Mouse (Mus musculus): ENCODE results near the gene Rnaseh2a. TPM values are rescaled to one million over a fixed set of nuclear protein-coding genes. Genes with fewer than 3 reads are reported as not detected.

Gene Rnaseh2a
- polyA plus RNA-seq, 1 experiment from 2014 or later: 121 TPM

- DNase-seq (ENCODE audit: low spot score, missing footprints) (peak; percentile 71), ATAC-seq (ENCODE audit: low FRiP score) (no peak)
- WGBS: 83% methylated on average over 16 of the region's 16 CpGs
- peak overlapping the region; percentile 95 for H3K4me2 ChIP-seq
- H3K4me1 ChIP-seq (ENCODE audit: control insufficient read depth, insufficient read depth, low read length): peaks cover 29% of the 10 kb centered on the region
- no peak overlapping the region for H3K4me3 ChIP-seq (ENCODE audit: low read depth, low read length)
- H3K36me3 ChIP-seq (ENCODE audit: control insufficient read depth, insufficient read depth, low read length): no peaks in the 10 kb centered on the region
- no peak overlapping the region for H3K9ac ChIP-seq (ENCODE audit: low read length)
- H3K27ac ChIP-seq (ENCODE audit: low read depth, low read length): no peak overlapping the region
- H3K9me3 ChIP-seq (ENCODE audit: control insufficient read depth, low read length): no peaks in the 10 kb centered on the region
- peaks cover 46% of the 10 kb centered on the region for H3K27me3 ChIP-seq (ENCODE audit: control insufficient read depth, insufficient read depth, low read length)
Measured at GRCm38 (mm10) chr8:84933767-84934559, 35.6 kb downstream of the Rnaseh2a start.

GRCm38 (mm10) chr8:84930582-84930981 is 39.0 kb downstream of the Rnaseh2a start:
- WGBS: 87% methylated on average over 13 of the region's 13 CpGs
- H3K4me1 ChIP-seq (ENCODE audit: control insufficient read depth, insufficient read depth, low read length): peaks cover 16% of the 10 kb centered on the region

GRCm38 (mm10) chr8:84928456-84929306 is 40.9 kb downstream of the Rnaseh2a start:
- H3K9ac ChIP-seq (ENCODE audit: low read length): peak overlapping the region; percentile 30; the same call in 1 of the 2 replicates
- ATAC-seq (ENCODE audit: low FRiP score) (peak; percentile 86), DNase-seq (ENCODE audit: low spot score, missing footprints) (peak; percentile 98)
- 3% methylated on average over 51 of the region's 52 CpGs for WGBS
- peak overlapping the region; percentile 36 for H3K4me3 ChIP-seq (ENCODE audit: low read depth, low read length)
- H3K36me3 ChIP-seq (ENCODE audit: control insufficient read depth, insufficient read depth, low read length): no peaks in the 10 kb centered on the region
- H3K4me1 ChIP-seq (ENCODE audit: control insufficient read depth, insufficient read depth, low read length): no peaks in the 10 kb centered on the region; the same call in 1 of the 2 replicates
- no peaks in the 10 kb centered on the region for H3K9me3 ChIP-seq (ENCODE audit: control insufficient read depth, low read length)
- peak overlapping the region; percentile 59 for H3K4me2 ChIP-seq
- peaks cover 19% of the 10 kb centered on the region for H3K27me3 ChIP-seq (ENCODE audit: control insufficient read depth, insufficient read depth, low read length)
- no peak overlapping the region for H3K27ac ChIP-seq (ENCODE audit: low read depth, low read length)

More at GRCm38 (mm10) chr8:84930582-84930981, 39.0 kb downstream of the Rnaseh2a start:
- Histone ChIP-seq H3K4me2 (no peak overlapping the region), H3K4me3 (ENCODE audit: low read depth, low read length) (no peak overlapping the region), H3K27ac (ENCODE audit: low read depth, low read length) (no peak overlapping the region), H3K36me3 (ENCODE audit: control insufficient read depth, insufficient read depth, low read length) (no peaks in the 10 kb centered on the region), H3K9me3 (ENCODE audit: control insufficient read depth, low read length) (no peaks in the 10 kb centered on the region), H3K27me3 (ENCODE audit: control insufficient read depth, insufficient read depth, low read length) (peaks cover 33% of the 10 kb centered on the region), H3K9ac (ENCODE audit: low read length) (no peak overlapping the region)
- DNase-seq (ENCODE audit: low spot score, missing footprints): peak; percentile 60
- ATAC-seq (ENCODE audit: low FRiP score): no peak

- ATAC-seq (ENCODE audit: low FRiP score) (no peak), DNase-seq (ENCODE audit: low spot score, missing footprints) (peak; percentile 14)
- Histone ChIP-seq H3K4me3 (ENCODE audit: low read depth, low read length) (no peak overlapping the region), H3K4me2 (no peak overlapping the region), H3K4me1 (ENCODE audit: control insufficient read depth, insufficient read depth, low read length) (no peaks in the 10 kb centered on the region; the same call in 1 of the 2 replicates), H3K27ac (ENCODE audit: low read depth, low read length) (no peak overlapping the region), H3K9ac (ENCODE audit: low read length) (no peak overlapping the region), H3K27me3 (ENCODE audit: control insufficient read depth, insufficient read depth, low read length) (peaks cover 19% of the 10 kb centered on the region), H3K36me3 (ENCODE audit: control insufficient read depth, insufficient read depth, low read length) (no peaks in the 10 kb centered on the region), H3K9me3 (ENCODE audit: control insufficient read depth, low read length) (no peaks in the 10 kb centered on the region)
- 92% methylated on average over 1 of the region's 1 CpGs for WGBS
Measured at GRCm38 (mm10) chr8:84927513-84927912, 42.1 kb downstream of the Rnaseh2a start.

- 73% methylated on average over 7 of the region's 7 CpGs for WGBS
- Histone ChIP-seq H3K4me2 (no peak overlapping the region), H3K9ac (ENCODE audit: low read length) (no peak overlapping the region), H3K9me3 (ENCODE audit: control insufficient read depth, low read length) (no peaks in the 10 kb centered on the region), H3K4me3 (ENCODE audit: low read depth, low read length) (no peak overlapping the region), H3K27ac (ENCODE audit: low read depth, low read length) (no peak overlapping the region), H3K4me1 (ENCODE audit: control insufficient read depth, insufficient read depth, low read length) (no peaks in the 10 kb centered on the region; the same call in 1 of the 2 replicates), H3K36me3 (ENCODE audit: control insufficient read depth, insufficient read depth, low read length) (no peaks in the 10 kb centered on the region), H3K27me3 (ENCODE audit: control insufficient read depth, insufficient read depth, low read length) (peaks cover 16% of the 10 kb centered on the region)
- no peak for ATAC-seq (ENCODE audit: low FRiP score)
- no peak for DNase-seq (ENCODE audit: low spot score, missing footprints)
Measured at GRCm38 (mm10) chr8:84925557-84925956, 44.0 kb downstream of the Rnaseh2a start.

- Histone ChIP-seq H3K27me3 (ENCODE audit: control insufficient read depth, insufficient read depth, low read length) (peaks cover 4% of the 10 kb centered on the region; the same call in 1 of the 2 replicates), H3K36me3 (ENCODE audit: control insufficient read depth, insufficient read depth, low read length) (no peaks in the 10 kb centered on the region), H3K27ac (ENCODE audit: low read depth, low read length) (no peak overlapping the region), H3K4me3 (ENCODE audit: low read depth, low read length) (no peak overlapping the region), H3K9ac (ENCODE audit: low read length) (no peak overlapping the region), H3K9me3 (ENCODE audit: control insufficient read depth, low read length) (no peaks in the 10 kb centered on the region), H3K4me2 (no peak overlapping the region), H3K4me1 (ENCODE audit: control insufficient read depth, insufficient read depth, low read length) (no peaks in the 10 kb centered on the region)
- ATAC-seq (ENCODE audit: low FRiP score): no peak
- WGBS: 82% methylated on average over 2 of the region's 2 CpGs
- no peak for DNase-seq (ENCODE audit: low spot score, missing footprints)
Measured at GRCm38 (mm10) chr8:84921596-84921995, 48.0 kb downstream of the Rnaseh2a start.

GRCm38 (mm10) chr8:84918646-84919045 is 50.9 kb downstream of the Rnaseh2a start:
- no peak for DNase-seq (ENCODE audit: low spot score, missing footprints)
- H3K4me3 ChIP-seq (ENCODE audit: low read depth, low read length): no peak overlapping the region
- no peaks in the 10 kb centered on the region for H3K36me3 ChIP-seq (ENCODE audit: control insufficient read depth, insufficient read depth, low read length)
- WGBS: 96% methylated on average over 15 of the region's 15 CpGs
- H3K27ac ChIP-seq (ENCODE audit: low read depth, low read length): no peak overlapping the region
- H3K9ac ChIP-seq (ENCODE audit: low read length): no peak overlapping the region
- H3K4me2 ChIP-seq: no peak overlapping the region
- H3K4me1 ChIP-seq (ENCODE audit: control insufficient read depth, insufficient read depth, low read length): no peaks in the 10 kb centered on the region
- no peak for ATAC-seq (ENCODE audit: low FRiP score)
- H3K9me3 ChIP-seq (ENCODE audit: control insufficient read depth, low read length): no peaks in the 10 kb centered on the region
- peaks cover 11% of the 10 kb centered on the region for H3K27me3 ChIP-seq (ENCODE audit: control insufficient read depth, insufficient read depth, low read length)

GRCm38 (mm10) chr8:84917781-84918180 is 51.8 kb downstream of the Rnaseh2a start:
- no peak for DNase-seq (ENCODE audit: low spot score, missing footprints)
- Histone ChIP-seq H3K4me3 (ENCODE audit: low read depth, low read length) (no peak overlapping the region), H3K36me3 (ENCODE audit: control insufficient read depth, insufficient read depth, low read length) (no peaks in the 10 kb centered on the region), H3K9ac (ENCODE audit: low read length) (no peak overlapping the region), H3K4me1 (ENCODE audit: control insufficient read depth, insufficient read depth, low read length) (peaks cover 4% of the 10 kb centered on the region), H3K9me3 (ENCODE audit: control insufficient read depth, low read length) (no peaks in the 10 kb centered on the region), H3K27ac (ENCODE audit: low read depth, low read length) (no peak overlapping the region), H3K4me2 (no peak overlapping the region), H3K27me3 (ENCODE audit: control insufficient read depth, insufficient read depth, low read length) (peaks cover 20% of the 10 kb centered on the region)
- no peak for ATAC-seq (ENCODE audit: low FRiP score)
- WGBS: 30% methylated on average over 20 of the region's 20 CpGs

- Histone ChIP-seq H3K36me3 (ENCODE audit: control insufficient read depth, insufficient read depth, low read length) (no peaks in the 10 kb centered on the region), H3K27me3 (ENCODE audit: control insufficient read depth, insufficient read depth, low read length) (peaks cover 41% of the 10 kb centered on the region), H3K9ac (ENCODE audit: low read length) (no peak overlapping the region), H3K9me3 (ENCODE audit: control insufficient read depth, low read length) (no peaks in the 10 kb centered on the region), H3K4me3 (ENCODE audit: low read depth, low read length) (no peak overlapping the region), H3K4me2 (no peak overlapping the region), H3K27ac (ENCODE audit: low read depth, low read length) (no peak overlapping the region), H3K4me1 (ENCODE audit: control insufficient read depth, insufficient read depth, low read length) (peaks cover 5% of the 10 kb centered on the region)
- 88% methylated on average over 8 of the region's 8 CpGs for WGBS
- ATAC-seq (ENCODE audit: low FRiP score): no peak
- DNase-seq (ENCODE audit: low spot score, missing footprints): no peak
Measured at GRCm38 (mm10) chr8:84915269-84915668, 54.3 kb downstream of the Rnaseh2a start.
